Mouse (Mus musculus): ENCODE results near the gene Cdk6. TPM values are rescaled to one million over a fixed set of nuclear protein-coding genes. Genes with fewer than 3 reads are reported as not detected.
"Not testable (repeated sequence)": the region's sequence is repeated elsewhere in the genome, so short reads cannot be mapped to it uniquely, and the experiment has no call there.

Gene Cdk6
- polyA plus RNA-seq, 1 experiment = 29.0 TPM

DNA sequence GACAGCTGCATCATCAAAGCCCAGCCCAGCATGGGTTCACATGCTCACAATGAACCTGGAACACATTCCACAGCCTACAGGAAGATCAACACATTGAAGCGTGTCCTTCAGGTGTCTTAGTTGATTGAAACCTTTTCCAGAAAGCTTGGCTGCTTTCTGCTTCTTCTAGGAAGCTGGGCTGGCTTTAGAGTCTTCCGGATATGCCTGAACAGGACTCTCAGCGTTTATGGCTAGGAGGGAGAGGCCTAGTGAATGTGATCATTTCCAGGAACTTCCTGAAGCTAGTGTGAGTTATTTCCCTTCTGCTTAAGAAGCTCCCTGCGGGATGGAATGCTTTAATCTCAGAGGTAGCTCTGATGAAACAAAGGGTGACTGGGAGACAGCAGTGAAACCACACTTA, 17.2 kb upstream of the Cdk6 start:
- Histone ChIP-seq H3K27me3 (ENCODE audit: control insufficient read depth, insufficient read depth, low read length, poor library complexity, severe bottlenecking) (no peaks in the 10 kb centered on the region), H3K4me1 (ENCODE audit: control insufficient read depth, insufficient read depth, low read length) (no peaks in the 10 kb centered on the region), H3K9me3 (replicated peaks; ENCODE audit: control insufficient read depth, insufficient read depth, low read length, poor library complexity, severe bottlenecking) (no peaks in the 10 kb centered on the region), H3K27ac (ENCODE audit: insufficient read depth, low read length) (no peak overlapping the region), H3K36me3 (ENCODE audit: control insufficient read depth, insufficient read depth, low read length, poor library complexity, severe bottlenecking) (no peaks in the 10 kb centered on the region), H3K9ac (ENCODE audit: low read depth, poor library complexity, severe bottlenecking) (no peak overlapping the region), H3K4me3 (ENCODE audit: low read depth, low read length) (no peak overlapping the region)
- TF ChIP-seq CTCF (IDR thresholded peaks at IDR 0.05; ENCODE audit: low read depth, low read length) = no peak
- no peak for TF ChIP-seq EP300 (IDR thresholded peaks at IDR 0.05; ENCODE audit: insufficient read depth, low read depth, low read length)
- TF ChIP-seq POLR2A (IDR thresholded peaks at IDR 0.05; ENCODE audit: insufficient read depth, low read length) = no peak

DNA sequence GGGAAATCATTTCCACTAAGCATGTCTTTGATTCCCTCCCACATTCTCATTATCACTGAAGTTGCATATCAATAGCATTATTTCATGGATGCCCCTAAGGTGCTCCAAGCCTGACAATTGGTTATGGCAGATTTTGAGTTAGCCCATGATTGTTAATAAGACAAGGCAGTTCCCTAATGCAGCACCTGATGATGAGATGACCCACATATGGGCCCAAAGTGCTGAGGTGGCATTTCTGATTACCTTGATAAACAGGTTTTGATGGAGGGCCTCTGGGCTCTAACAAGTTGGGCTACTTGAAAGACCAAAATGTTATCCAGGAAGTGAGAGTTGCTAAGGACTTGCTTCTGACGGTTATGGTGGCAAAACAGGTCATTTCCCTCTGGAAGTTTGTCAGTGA, 11.9 kb upstream of the Cdk6 start:
- H3K9ac ChIP-seq (ENCODE audit: low read depth, poor library complexity, severe bottlenecking) = no peak overlapping the region
- H3K4me3 ChIP-seq (ENCODE audit: low read depth, low read length) = no peak overlapping the region
- no peaks in the 10 kb centered on the region for H3K9me3 ChIP-seq (replicated peaks; ENCODE audit: control insufficient read depth, insufficient read depth, low read length, poor library complexity, severe bottlenecking)
- H3K36me3 ChIP-seq (ENCODE audit: control insufficient read depth, insufficient read depth, low read length, poor library complexity, severe bottlenecking) = no peaks in the 10 kb centered on the region
- TF ChIP-seq CTCF (IDR thresholded peaks at IDR 0.05; ENCODE audit: low read depth, low read length) = no peak
- TF ChIP-seq EP300 (IDR thresholded peaks at IDR 0.05; ENCODE audit: insufficient read depth, low read depth, low read length) = no peak
- TF ChIP-seq POLR2A (IDR thresholded peaks at IDR 0.05; ENCODE audit: insufficient read depth, low read length) = no peak
- no peak overlapping the region for H3K27ac ChIP-seq (ENCODE audit: insufficient read depth, low read length)
- no peaks in the 10 kb centered on the region for H3K27me3 ChIP-seq (ENCODE audit: control insufficient read depth, insufficient read depth, low read length, poor library complexity, severe bottlenecking)
- no peaks in the 10 kb centered on the region for H3K4me1 ChIP-seq (ENCODE audit: control insufficient read depth, insufficient read depth, low read length)

DNA sequence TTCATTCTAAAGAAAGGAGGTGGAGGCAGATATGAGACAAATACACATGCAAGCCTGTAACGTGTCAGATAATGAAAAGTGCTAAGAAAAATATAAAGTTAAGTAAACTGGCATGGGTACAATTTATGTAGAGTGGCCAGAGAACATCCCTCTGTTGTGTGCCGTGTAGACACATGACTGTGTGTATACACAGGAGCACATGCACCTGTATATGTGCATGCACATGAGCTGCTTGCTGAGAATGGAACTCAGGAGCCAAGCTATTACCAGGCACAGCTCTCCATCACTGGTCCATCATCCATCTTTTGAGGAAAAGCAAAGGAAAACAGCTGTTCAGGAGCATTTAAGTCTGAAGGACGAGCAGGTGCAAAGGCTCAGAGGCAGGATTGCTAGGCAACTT, 10.4 kb upstream of the Cdk6 start:
- Histone ChIP-seq H3K27ac (ENCODE audit: insufficient read depth, low read length) (no peak overlapping the region), H3K9me3 (replicated peaks; ENCODE audit: control insufficient read depth, insufficient read depth, low read length, poor library complexity, severe bottlenecking) (no peaks in the 10 kb centered on the region), H3K4me1 (ENCODE audit: control insufficient read depth, insufficient read depth, low read length) (no peaks in the 10 kb centered on the region), H3K36me3 (ENCODE audit: control insufficient read depth, insufficient read depth, low read length, poor library complexity, severe bottlenecking) (no peaks in the 10 kb centered on the region), H3K27me3 (ENCODE audit: control insufficient read depth, insufficient read depth, low read length, poor library complexity, severe bottlenecking) (no peaks in the 10 kb centered on the region), H3K4me3 (ENCODE audit: low read depth, low read length) (no peak overlapping the region), H3K9ac (ENCODE audit: low read depth, poor library complexity, severe bottlenecking) (no peak overlapping the region)
- TF ChIP-seq POLR2A (IDR thresholded peaks at IDR 0.05; ENCODE audit: insufficient read depth, low read length) (no peak), EP300 (IDR thresholded peaks at IDR 0.05; ENCODE audit: insufficient read depth, low read depth, low read length) (no peak), CTCF (IDR thresholded peaks at IDR 0.05; ENCODE audit: low read depth, low read length) (no peak)

DNA sequence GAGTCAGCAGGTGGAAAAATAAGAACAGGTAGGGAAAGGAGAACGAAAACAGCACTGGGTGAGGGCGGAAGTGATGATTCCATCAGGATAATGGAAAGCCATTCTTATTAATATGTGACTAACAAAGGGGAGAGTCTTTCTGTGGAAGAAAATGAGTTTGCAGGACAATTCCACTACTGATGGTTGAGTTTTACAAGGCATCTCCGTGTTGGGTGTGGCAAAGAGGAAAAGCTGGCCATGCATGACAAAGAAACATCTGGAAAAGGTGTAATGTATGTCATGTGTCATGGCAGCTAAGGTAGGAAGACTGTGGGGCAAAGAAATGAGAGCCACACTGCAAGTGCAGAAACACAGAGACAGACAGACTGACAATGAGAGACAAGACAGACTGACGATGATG, 8.3 kb upstream of the Cdk6 start:
- not testable (repeated sequence) for H3K4me1 ChIP-seq (ENCODE audit: control insufficient read depth, insufficient read depth, low read length); H3K9me3 ChIP-seq (replicated peaks; ENCODE audit: control insufficient read depth, insufficient read depth, low read length, poor library complexity, severe bottlenecking)

DNA sequence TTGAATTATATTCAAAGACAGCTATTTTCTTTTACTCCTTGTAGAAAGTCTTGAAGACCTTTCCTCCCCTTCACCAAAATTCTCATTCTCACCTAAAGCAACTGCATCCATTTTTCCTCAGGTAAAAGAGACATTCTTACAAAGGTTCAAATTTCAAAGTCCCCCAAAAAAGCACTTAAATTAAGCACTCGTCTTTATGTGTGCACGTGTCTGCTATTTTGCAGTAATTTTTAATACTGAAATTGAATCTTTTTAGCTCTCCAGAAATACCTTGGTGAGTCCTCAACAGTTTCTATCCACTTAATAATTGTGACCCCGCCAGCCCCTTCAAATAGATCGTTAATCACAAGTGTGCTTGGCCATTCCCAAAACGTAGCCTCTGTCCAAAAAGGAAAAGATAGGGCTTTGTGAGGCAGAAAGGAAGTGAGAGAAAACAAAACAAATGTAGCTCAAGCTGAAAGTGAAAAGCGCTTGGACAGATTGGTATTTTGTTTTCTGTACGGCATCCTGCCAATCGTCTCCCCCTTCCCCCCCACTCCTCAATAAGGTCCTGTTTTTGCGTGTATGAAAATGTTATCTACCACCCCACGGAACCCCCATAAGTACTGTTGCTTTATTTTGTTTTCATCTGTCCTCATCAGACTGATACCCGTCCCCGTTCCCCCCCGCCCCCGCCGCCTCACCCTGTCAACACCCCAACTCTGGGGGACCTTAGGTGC, 786 bp upstream of the Cdk6 start:
- H3K4me1 ChIP-seq (ENCODE audit: control insufficient read depth, insufficient read depth, low read length); H3K27ac ChIP-seq (ENCODE audit: insufficient read depth, low read length); H3K9me3 ChIP-seq (replicated peaks; ENCODE audit: control insufficient read depth, insufficient read depth, low read length, poor library complexity, severe bottlenecking); H3K36me3 ChIP-seq (ENCODE audit: control insufficient read depth, insufficient read depth, low read length, poor library complexity, severe bottlenecking); H3K27me3 ChIP-seq (ENCODE audit: control insufficient read depth, insufficient read depth, low read length, poor library complexity, severe bottlenecking): not testable (repeated sequence)
- H3K9ac ChIP-seq (ENCODE audit: low read depth, poor library complexity, severe bottlenecking) = peak overlapping the region; percentile 98
- peak overlapping the region; percentile 95 for H3K4me3 ChIP-seq (ENCODE audit: low read depth, low read length)

More for the DNA sequence above, 8.3 kb upstream of the Cdk6 start:
- not testable (repeated sequence) for H3K4me3 ChIP-seq (ENCODE audit: low read depth, low read length); H3K36me3 ChIP-seq (ENCODE audit: control insufficient read depth, insufficient read depth, low read length, poor library complexity, severe bottlenecking); H3K27me3 ChIP-seq (ENCODE audit: control insufficient read depth, insufficient read depth, low read length, poor library complexity, severe bottlenecking); H3K9ac ChIP-seq (ENCODE audit: low read depth, poor library complexity, severe bottlenecking); H3K27ac ChIP-seq (ENCODE audit: insufficient read depth, low read length)

DNA sequence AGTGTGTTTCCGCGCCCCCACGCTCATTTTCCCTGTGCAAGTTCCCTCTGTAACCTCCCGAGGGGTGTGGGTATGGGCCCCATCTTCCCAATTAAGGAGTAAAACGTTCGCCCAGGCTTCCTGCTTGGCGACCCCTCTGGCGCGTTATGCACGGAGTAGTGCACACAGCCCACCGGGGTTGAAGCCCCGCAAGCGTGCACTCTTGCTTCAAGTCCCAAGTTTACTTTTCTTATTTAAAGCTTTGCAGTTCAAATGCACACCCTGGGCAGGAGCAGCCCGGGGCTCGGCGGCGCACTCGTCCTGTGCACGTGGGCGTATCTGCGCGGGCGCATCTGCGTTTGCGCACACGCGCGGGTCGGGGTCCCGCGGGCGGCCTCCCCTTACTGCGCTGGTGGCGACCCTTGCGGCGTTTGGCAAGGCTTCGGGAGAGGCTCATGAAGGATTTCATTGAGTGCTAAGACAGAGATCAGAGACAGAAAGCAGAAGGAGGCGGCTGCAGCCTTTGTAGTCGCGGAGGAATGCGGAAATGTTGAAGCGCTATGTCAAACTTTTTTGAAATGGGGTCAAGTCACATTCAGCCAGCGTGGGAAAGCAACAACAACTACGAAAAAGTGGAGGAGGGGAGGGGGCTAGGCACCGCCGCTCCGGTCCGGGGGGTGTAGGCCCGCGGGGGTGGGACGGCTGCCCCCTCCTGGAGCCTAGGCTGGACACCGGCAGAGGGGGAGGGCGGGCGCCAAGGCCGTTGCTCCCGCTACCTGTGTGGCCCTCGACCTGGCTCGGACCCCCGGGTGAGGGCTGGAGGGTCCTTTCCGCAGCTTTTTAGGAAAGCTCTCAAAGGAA, 866 bp downstream of the Cdk6 start:
- Histone ChIP-seq H3K4me1 (ENCODE audit: control insufficient read depth, insufficient read depth, low read length) (no peaks in the 10 kb centered on the region), H3K4me3 (ENCODE audit: low read depth, low read length) (peak overlapping the region; percentile 95), H3K27ac (ENCODE audit: insufficient read depth, low read length) (peak overlapping the region; percentile 44), H3K9ac (ENCODE audit: low read depth, poor library complexity, severe bottlenecking) (peak overlapping the region; percentile 98), H3K36me3 (ENCODE audit: control insufficient read depth, insufficient read depth, low read length, poor library complexity, severe bottlenecking) (no peaks in the 10 kb centered on the region), H3K27me3 (ENCODE audit: control insufficient read depth, insufficient read depth, low read length, poor library complexity, severe bottlenecking) (no peaks in the 10 kb centered on the region; the same call in 1 of the 2 replicates), H3K9me3 (replicated peaks; ENCODE audit: control insufficient read depth, insufficient read depth, low read length, poor library complexity, severe bottlenecking) (no peaks in the 10 kb centered on the region)
- TF ChIP-seq CTCF (IDR thresholded peaks at IDR 0.05; ENCODE audit: low read depth, low read length) (no peak), EP300 (IDR thresholded peaks at IDR 0.05; ENCODE audit: insufficient read depth, low read depth, low read length) (no peak), POLR2A (IDR thresholded peaks at IDR 0.05; ENCODE audit: insufficient read depth, low read length) (no peak)
